Mouse (Mus musculus): ENCODE results near the gene Aipl1.

GRCm38 (mm10) chr11:72037409-72037808, at the start of gene Aipl1:
- TF ChIP-seq HCFC1 (IDR thresholded peaks at IDR 0.05; ENCODE audit: borderline replicate concordance, insufficient read depth, low read length), result no peak
- TF ChIP-seq CHD2 (IDR thresholded peaks at IDR 0.05; ENCODE audit: low read depth, low read length), result no peak
- TF ChIP-seq ZNF384 (IDR thresholded peaks at IDR 0.05; ENCODE audit: low read depth, low read length), result no peak

All from ES-E14 (cell line).